Mouse (Mus musculus) hindbrain, postnatal 0 days (tissue): Measurements from ENCODE around the gene Cdc6. TPM values are rescaled to one million over a fixed set of nuclear protein-coding genes. Genes with fewer than 3 reads are reported as not detected.

Experiments
- ATAC-seq: fragments of 200-750 bp; cut with Nextera tagmentation; 2 replicates; pipeline ENCODE4 v1.8.0; 2017; ENCODE audit warnings: mild to moderate bottlenecking, moderate TSS enrichment, moderate library complexity
- DNase-seq: peaks from one replicate; pipeline ENCODE4 v3.0.0-alpha.2; 2015; ENCODE audit warnings: low spot score
- H3K27ac ChIP-seq: fragments of 300-500 bp; sonication (generic); 2 replicates; pipeline ENCODE4 v1.5.1; 2014; ENCODE audit warnings: mild to moderate bottlenecking
- H3K27me3 ChIP-seq: fragments of 300-500 bp; sonication (generic); 2 replicates; pipeline ENCODE4 v1.6.1; 2014; ENCODE audit warnings: low read length, mixed read lengths; ENCODE audit not compliant: insufficient read depth
- H3K36me3 ChIP-seq: fragments of 300-500 bp; sonication (generic); 2 replicates; pipeline ENCODE4 v1.6.1; 2014; ENCODE audit warnings: low read length, mixed read lengths; ENCODE audit not compliant: insufficient read depth
- H3K4me1 ChIP-seq: fragments of 300-500 bp; sonication (generic); 2 replicates; pipeline ENCODE4 v1.6.1; 2014; ENCODE audit warnings: antibody characterized with exemption, low read length, mixed read lengths; ENCODE audit not compliant: insufficient read depth
- H3K4me2 ChIP-seq: fragments of 300-500 bp; sonication (generic); 2 replicates; pipeline ENCODE4 v1.6.1; 2014; ENCODE audit warnings: low read depth, mild to moderate bottlenecking, low read length, moderate library complexity, mixed read lengths
- H3K4me3 ChIP-seq: fragments of 300-500 bp; sonication (generic); 2 replicates; pipeline ENCODE4 v1.5.1; 2014; ENCODE audit warnings: low read length
- H3K9ac ChIP-seq: fragments of 300-500 bp; sonication (generic); replicated peaks from 2 replicates; pipeline ENCODE4 v1.6.1; 2014; ENCODE audit warnings: mild to moderate bottlenecking, low read length, moderate library complexity, mixed read lengths
- H3K9me3 ChIP-seq: fragments of 300-500 bp; sonication (generic); 2 replicates; pipeline ENCODE4 v1.6.1; 2016; ENCODE audit warnings: low read length, mixed read lengths
- CTCF ChIP-seq: IDR thresholded peaks from 2 replicates; pipeline ENCODE4 v1.5.1; 2016; ENCODE audit warnings: antibody characterized with exemption, control low read depth, low read depth
- whole genome bisulfite sequencing: fragments of 180-500 bp; shearing (Covaris S2); extraction: QIAGEN DNeasy Blood & Tissue Kit; methylation state at CpG from one replicate; pipeline ENCODE4 v1.1.7; 2014; 5-methylcytosine and 5-hydroxymethylcytosine counted together
- polyA plus RNA-seq: library from polyadenylated mRNA; unstranded; fragments of >200 nt; fragmentation: Nextera tagmentation; extraction: Ambion mirVana; gene quantifications from 2 replicates; pipeline ENCODE4 v1.2.1, GENCODE M21; 2015
- total RNA-seq: library from RNA; depleted of rRNA; stranded (reverse); fragments of >200 nt; gene quantifications from 2 replicates; pipeline ENCODE4 v1.2.3, GENCODE M21; 2014

Cdc6 gene
- total and polyA plus RNA-seq, 2 experiments from 2014 or later = 2.5 to 3.0 TPM

DNA sequence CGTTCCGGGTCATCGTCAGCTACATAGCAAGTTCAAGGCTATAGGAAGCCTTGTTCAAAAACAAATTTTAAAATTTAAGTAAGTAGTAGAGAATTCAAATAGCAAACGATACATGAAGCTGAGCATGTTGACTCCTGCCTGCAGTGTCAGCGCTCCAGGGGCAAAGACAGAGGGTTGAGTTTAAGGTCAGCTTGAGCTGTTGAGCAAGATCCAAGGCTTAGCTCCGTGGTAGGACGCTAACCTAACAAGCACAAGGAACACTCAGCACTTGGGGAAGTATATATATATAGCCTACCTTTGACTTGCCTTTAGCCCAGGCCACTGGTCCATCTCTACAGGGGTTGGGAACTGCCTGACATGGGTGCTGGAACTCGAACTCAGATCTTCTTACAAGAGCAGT is 37.7 kb upstream of the Cdc6 start:
- 92% methylated on average over 8 of the region's 8 CpGs for WGBS

DNA sequence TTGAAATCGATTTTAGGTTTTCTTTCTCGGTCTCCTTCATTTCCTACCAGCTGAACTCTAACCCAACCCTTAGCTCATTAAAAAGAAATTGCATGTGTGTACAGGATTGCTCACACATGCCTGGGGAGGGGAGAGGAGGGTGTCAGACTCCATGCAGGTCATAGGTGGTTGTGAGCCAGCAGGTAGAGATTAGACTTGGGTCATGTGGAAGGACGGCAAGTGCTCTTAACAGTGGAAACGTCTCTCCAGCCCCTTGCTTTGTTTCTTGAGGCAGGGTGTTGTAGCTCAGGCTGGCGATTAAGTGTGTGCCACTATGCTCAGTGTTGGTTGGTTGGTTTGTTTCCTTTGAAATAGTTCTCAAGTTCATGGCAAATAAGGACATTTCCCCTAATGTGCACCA is 36.8 kb upstream of the Cdc6 start:
- Histone ChIP-seq H3K36me3 (no peaks in the 10 kb centered on the region), H3K9ac (no peak overlapping the region), H3K4me3 (no peak overlapping the region), H3K9me3 (no peaks in the 10 kb centered on the region), H3K27ac (no peak overlapping the region), H3K4me1 (peaks cover 12% of the 10 kb centered on the region), H3K27me3 (no peaks in the 10 kb centered on the region), H3K4me2 (no peak overlapping the region)
- DNase-seq = no peak
- no peak for ATAC-seq
- WGBS = 80% methylated on average over 5 of the region's 5 CpGs
- TF ChIP-seq CTCF = no peak

More for the DNA sequence above, 37.7 kb upstream of the Cdc6 start:
- no peaks in the 10 kb centered on the region for H3K27me3 ChIP-seq
- H3K27ac ChIP-seq = no peak overlapping the region
- H3K36me3 ChIP-seq = no peaks in the 10 kb centered on the region
- H3K4me1 ChIP-seq = peaks cover 12% of the 10 kb centered on the region
- DNase-seq = no peak
- H3K4me3 ChIP-seq = no peak overlapping the region
- H3K4me2 ChIP-seq = no peak overlapping the region
- no peak for TF ChIP-seq CTCF
- ATAC-seq = no peak
- H3K9ac ChIP-seq = no peak overlapping the region
- H3K9me3 ChIP-seq = no peaks in the 10 kb centered on the region

DNA sequence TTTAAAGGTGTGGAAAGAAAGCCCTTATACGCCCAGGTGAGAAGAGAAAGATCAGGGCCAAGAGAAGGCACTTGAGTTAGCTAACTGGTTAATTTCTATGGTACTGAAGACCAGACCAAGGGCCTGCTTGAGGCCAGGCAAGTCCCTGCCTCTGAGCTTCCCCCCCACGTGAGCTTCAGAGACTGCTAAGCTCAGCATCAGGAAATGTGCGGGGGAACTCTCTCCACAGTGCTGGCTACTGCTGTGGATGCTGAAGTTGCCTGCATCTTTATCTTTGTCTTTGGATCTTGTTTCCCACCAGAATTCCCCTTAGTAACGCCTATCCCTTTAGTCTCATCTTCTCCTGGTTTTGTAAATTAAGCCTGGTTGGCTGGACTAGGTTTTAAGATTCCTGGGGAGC is 36.2 kb upstream of the Cdc6 start:
- no peaks in the 10 kb centered on the region for H3K27me3 ChIP-seq
- no peak overlapping the region for H3K4me2 ChIP-seq
- no peak for DNase-seq
- no peak for ATAC-seq
- peak overlapping the region; percentile 54; the same call in 1 of the 2 replicates for H3K27ac ChIP-seq
- no peak for TF ChIP-seq CTCF
- H3K36me3 ChIP-seq = no peaks in the 10 kb centered on the region
- H3K9ac ChIP-seq = no peak overlapping the region
- H3K9me3 ChIP-seq = no peaks in the 10 kb centered on the region
- H3K4me3 ChIP-seq = no peak overlapping the region
- 59% methylated on average over 4 of the region's 4 CpGs for WGBS
- H3K4me1 ChIP-seq = peaks cover 12% of the 10 kb centered on the region

DNA sequence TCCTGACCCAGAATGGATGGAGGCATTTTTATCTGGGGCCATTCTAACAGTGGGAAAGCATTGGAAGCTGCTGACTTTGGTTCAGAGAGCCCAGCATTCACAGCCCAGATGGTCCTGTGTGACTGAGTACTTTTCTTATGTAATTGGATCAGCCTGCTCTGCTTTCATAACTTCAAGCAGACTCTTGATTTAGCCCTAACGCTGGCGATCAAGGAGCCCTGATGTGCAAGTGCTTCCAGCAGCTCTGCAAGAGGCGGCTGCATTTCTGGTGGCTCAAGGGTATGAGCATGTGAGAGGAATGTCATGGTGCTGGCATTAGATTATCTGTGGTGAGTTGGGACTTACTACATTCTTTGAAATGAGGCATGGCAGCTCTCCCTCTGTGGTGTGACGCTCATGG is 35.6 kb upstream of the Cdc6 start:
- no peak for TF ChIP-seq CTCF

DNA sequence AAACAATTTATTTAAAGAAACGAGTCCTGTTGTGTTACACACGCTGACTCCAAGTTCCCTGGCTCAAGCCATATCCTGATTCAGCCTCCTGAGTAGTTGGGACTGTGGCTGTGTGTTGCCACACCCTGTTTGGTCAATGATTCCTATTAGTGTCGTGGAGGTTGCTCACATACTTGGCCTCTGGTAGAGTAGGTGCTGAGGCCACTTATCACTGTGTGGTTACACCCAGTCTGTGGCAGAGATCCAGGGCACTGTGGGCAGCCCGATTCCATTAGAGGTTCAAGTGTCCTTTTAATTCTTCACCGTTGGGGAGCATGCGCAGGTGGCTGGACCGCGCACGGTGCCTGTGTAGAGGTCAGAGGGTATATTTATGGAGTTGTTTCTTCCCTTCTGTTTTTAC is 33.7 kb upstream of the Cdc6 start:
- no peak for TF ChIP-seq CTCF
- H3K9me3 ChIP-seq = no peaks in the 10 kb centered on the region
- H3K4me1 ChIP-seq = peaks cover 4% of the 10 kb centered on the region; the same call in 1 of the 2 replicates
- H3K36me3 ChIP-seq = no peaks in the 10 kb centered on the region
- DNase-seq (no peak), ATAC-seq (no peak)
- H3K9ac ChIP-seq = no peak overlapping the region
- H3K27me3 ChIP-seq = no peaks in the 10 kb centered on the region
- no peak overlapping the region for H3K4me2 ChIP-seq
- H3K27ac ChIP-seq = no peak overlapping the region
- 95% methylated on average over 9 of the region's 9 CpGs for WGBS
- H3K4me3 ChIP-seq = no peak overlapping the region

More for the DNA sequence above, 35.6 kb upstream of the Cdc6 start:
- DNase-seq (no peak), ATAC-seq (no peak)
- 47% methylated on average over 4 of the region's 4 CpGs for WGBS
- Histone ChIP-seq H3K4me1 (peaks cover 12% of the 10 kb centered on the region), H3K27me3 (no peaks in the 10 kb centered on the region), H3K36me3 (no peaks in the 10 kb centered on the region), H3K27ac (peak overlapping the region; percentile 54; the same call in 1 of the 2 replicates), H3K9ac (no peak overlapping the region), H3K9me3 (no peaks in the 10 kb centered on the region), H3K4me3 (no peak overlapping the region), H3K4me2 (no peak overlapping the region)

DNA sequence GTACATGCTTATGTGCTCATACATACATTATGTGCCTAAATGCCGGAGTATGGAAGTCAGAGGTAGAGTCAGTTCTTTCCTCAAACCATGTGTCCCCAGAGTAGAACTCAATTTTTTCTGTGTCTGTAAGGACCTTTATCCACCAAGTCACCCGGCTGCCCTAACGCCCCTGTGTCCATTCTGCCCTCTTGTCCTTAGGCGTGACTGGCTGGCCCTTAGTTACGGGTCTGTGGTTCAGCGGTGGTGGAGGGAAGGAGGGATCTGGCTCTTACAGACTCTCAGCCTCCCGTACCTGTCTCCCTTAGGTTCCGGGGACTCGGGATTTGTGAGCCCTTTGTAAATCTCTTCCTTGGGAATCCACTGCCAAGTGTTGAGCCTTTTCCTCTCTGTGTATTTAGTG is 30.6 kb upstream of the Cdc6 start:
- no peak for TF ChIP-seq CTCF
- H3K36me3 ChIP-seq = no peaks in the 10 kb centered on the region
- H3K9me3 ChIP-seq = no peaks in the 10 kb centered on the region
- H3K4me3 ChIP-seq = no peak overlapping the region
- 69% methylated on average over 9 of the region's 9 CpGs for WGBS
- H3K27ac ChIP-seq = no peak overlapping the region
- H3K4me2 ChIP-seq = no peak overlapping the region
- no peak overlapping the region for H3K9ac ChIP-seq
- no peak for ATAC-seq
- no peak for DNase-seq
- H3K4me1 ChIP-seq = peaks cover 4% of the 10 kb centered on the region; the same call in 1 of the 2 replicates
- H3K27me3 ChIP-seq = no peaks in the 10 kb centered on the region

DNA sequence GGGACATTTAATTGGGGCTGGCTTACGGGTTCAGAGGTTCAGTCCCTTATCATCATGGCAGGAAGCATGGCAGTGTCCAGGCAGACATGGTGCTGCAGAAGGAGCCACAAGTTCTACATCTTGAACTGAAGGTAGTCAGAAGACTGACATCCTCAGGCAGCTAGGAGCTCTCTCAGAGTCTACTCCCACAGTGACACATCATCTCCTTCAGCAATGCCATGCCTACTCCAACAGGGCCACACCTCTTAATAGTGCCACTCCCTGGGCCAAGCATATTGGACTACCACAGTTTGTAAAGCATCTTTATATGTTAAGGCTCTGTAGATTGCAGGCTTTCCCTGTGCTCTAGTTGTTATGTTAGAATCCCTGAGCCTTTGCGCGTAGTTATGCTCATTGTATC is 19.9 kb upstream of the Cdc6 start:
- WGBS = 97% methylated on average over 3 of the region's 3 CpGs
- peaks cover 63% of the 10 kb centered on the region; the same call in 1 of the 2 replicates for H3K36me3 ChIP-seq
- no peak for TF ChIP-seq CTCF

More for the DNA sequence above, 19.9 kb upstream of the Cdc6 start:
- H3K4me2 ChIP-seq = no peak overlapping the region
- no peak for ATAC-seq
- H3K27me3 ChIP-seq = no peaks in the 10 kb centered on the region
- H3K9ac ChIP-seq = no peak overlapping the region
- no peak overlapping the region for H3K4me3 ChIP-seq
- H3K9me3 ChIP-seq = no peaks in the 10 kb centered on the region
- DNase-seq = no peak
- no peaks in the 10 kb centered on the region for H3K4me1 ChIP-seq
- H3K27ac ChIP-seq = no peak overlapping the region
